Mouse (Mus musculus) left cerebral cortex, adult 18-20 months (tissue): Measurements from ENCODE around the gene Zbp1. TPM values are rescaled to one million over a fixed set of nuclear protein-coding genes. Genes with fewer than 3 reads are reported as not detected.
A peak's percentile ranks its signal among the peaks of the same experiment; 100 is the strongest.

Experiments
- DNase-seq, 2 experiments: peaks; one replicate each; pipeline ENCODE4 v3.0.0; 2021 to 2022; ENCODE audit warnings: low spot score in 2 of 2, mixed read lengths in 1 of 2
- total RNA-seq, 2 experiments: library from RNA; stranded (reverse); gene quantifications; 2 replicates each; pipeline ENCODE4 v1.2.3; 2021

Zbp1 gene
- total RNA-seq, 2 experiments from 2014 or later: not detected

- no peak for DNase-seq
Measured at GRCm38 (mm10) chr2:173181486-173181885, 37.2 kb downstream of the Zbp1 start.

GRCm38 (mm10) chr2:173180721-173181388, 37.9 kb downstream of the Zbp1 start:
- no peak for DNase-seq

DNA sequence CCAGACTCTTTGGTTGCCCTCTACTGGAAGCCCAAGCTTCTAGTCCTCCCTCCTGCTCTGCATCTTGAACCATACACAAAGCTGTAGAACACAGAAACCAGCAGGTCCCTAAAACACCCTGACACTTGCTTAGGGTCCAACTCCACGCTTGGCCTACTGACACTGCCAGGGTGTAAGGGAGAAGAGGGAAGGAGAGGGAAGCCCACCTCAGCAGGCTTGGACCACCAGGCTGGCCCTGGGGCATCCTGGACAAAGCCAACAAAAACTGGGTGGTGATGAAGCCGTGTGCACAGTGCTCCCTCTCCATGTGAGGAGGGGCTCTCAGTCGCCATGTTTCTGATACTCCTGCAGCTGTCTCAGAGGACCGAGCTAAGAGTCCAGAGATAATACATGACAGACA, 38.7 kb downstream of the Zbp1 start:
- no peak for DNase-seq

GRCm38 (mm10) chr2:173179046-173179445, 39.7 kb downstream of the Zbp1 start:
- DNase-seq: no peak

DNA sequence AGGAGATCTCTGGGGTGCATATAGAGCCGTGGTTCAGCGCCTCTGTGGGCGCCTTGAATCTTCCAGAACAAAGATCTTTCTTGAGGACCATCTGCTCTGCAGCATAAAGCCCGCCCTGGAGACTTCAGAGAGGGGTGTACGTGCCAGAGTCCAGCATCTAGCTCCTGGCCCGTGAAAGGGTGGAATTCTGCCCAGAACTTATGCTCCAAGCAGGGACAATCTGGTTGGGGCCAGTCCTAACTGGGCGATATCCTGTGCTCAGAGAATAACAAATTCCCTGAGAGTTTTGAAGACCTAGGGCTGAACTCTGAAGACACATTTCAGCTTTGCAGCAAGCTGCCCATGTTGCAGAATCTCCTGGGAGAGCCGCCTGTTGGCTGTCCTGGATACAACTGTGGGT, 40.8 kb downstream of the Zbp1 start:
- no peak for DNase-seq

DNA sequence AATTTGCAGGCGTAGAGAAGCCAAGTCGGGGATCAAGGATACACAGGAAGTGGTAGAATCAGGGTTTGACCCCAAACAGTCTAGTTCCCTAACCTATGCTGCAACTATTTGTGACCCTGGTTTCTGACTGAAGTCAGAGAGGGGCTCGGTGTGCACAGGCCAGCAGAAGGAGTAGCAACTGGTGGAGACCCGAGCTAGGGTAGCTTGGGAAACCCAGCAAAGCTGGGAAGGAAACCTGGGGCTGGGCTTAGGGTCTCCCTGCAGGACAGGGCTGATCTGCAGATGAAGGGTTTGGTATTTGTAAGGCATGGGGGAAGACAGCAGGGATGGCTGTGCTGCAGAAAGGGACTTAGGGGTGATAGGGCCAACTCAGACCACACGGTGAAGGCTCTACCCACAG, 41.2 kb downstream of the Zbp1 start:
- DNase-seq: no peak

DNA sequence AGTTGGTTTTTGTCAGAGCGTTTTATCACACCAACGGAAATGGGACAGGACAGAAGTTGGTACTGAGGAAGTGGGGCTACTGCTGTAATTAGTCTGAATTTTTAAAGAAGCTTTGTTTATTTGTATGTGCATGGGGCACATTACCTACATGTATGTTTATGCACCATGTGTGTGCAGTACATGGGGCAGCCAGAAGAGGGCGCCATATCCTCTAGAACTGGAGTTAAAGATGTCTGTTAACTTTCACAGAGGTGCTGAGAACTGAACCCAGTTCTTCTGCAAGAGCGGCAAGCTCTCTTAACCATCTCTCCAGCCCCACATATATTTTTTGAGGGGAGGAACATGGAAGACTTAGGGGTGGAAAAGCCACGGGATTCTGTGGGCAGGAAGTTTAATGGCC, 43.0 kb downstream of the Zbp1 start:
- DNase-seq: no peak

DNA sequence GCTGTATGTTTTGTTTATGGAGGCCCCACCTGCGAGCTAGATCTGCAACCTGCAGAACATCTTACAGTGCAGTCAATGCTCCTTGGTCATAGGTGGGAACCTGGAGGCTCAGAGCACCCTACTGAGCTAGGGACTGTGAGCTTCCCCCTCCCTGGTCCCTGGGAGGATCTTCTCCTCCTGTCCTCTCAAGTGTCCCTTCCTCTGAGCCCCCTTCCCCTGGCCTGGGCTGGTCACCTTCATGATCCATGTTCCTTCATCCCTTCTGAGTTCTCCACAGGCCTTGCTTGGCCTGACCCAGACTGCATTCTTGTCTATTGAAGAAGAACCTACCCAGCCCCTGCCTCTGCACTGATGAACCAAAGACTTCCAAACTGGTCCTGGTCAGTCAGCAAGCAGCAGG, 44.2 kb downstream of the Zbp1 start:
- no peak for DNase-seq

DNA sequence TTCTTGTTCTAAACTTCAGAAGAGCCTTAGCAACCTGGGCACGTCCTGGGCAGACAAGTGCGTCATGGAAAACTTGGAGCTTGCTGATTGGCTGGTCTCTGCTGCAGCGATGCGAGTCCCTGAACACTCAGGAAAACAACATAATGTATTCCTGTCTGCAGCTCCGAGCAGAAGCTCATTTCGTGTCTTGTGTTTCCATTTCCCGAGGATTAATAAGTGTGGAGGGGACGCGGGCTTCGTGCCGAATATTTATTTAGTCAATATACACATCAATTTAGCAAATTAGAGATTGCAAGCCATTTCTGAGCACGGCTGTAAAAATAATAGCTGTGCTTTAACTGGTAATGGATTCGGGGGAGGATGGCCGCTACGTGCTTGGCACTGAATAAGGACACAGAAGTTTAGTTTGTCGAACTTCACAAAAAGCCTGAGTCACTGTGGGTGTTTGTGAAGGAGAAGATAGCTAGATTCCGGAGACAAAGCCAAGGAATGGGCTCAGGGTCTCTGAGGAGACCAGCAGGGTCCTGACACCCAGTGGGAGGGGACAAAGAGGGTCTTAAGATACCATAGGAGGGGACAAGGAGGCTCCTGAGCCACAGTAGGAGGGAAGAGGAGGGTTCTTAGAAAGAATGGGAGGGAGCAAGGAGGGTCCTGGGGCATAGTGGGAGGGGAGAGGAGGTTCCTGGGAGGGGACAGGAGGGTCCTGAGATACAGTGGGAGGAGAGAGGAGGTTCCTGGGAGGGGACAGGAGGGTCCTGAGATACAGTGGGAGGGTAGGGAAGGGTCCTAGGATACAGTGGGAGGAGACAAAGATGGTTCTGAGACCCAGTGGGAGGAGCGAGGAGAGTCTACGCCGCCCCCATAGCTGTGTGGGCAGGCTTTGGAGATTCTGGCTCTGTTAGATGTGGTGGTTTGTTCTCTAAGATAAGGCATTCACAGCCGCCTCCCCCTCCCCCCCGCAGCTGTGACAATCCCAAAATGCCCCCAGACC, 44.9 kb downstream of the Zbp1 start:
- DNase-seq: peak; percentile 67 to 82

GRCm38 (mm10) chr2:173173008-173173407, 45.7 kb downstream of the Zbp1 start:
- DNase-seq: no peak

GRCm38 (mm10) chr2:173172386-173172785, 46.3 kb downstream of the Zbp1 start:
- DNase-seq: no peak

DNA sequence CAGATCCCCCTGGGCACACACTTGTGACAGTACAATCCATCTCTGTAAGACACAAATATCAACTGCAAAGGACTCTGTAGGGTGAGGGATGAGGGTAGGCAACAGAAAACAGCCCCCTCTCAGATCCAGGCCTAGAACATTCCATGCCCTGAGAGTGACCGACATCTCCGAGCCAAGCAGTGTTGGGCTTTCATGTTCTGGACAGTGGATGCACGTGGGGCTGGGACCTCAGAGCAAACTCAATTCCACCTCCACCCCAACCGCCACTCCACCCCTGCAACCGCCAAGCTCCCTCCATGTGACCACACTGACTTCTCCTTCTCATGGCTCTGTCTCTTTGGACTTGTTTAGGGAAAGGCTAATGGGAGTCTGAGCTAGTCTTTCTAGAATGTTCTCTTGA, 46.8 kb downstream of the Zbp1 start:
- DNase-seq: no peak

GRCm38 (mm10) chr2:173171470-173171869, 47.3 kb downstream of the Zbp1 start:
- peak; percentile 36 to 56 for DNase-seq

GRCm38 (mm10) chr2:173170715-173171114, 48.0 kb downstream of the Zbp1 start:
- no peak for DNase-seq

DNA sequence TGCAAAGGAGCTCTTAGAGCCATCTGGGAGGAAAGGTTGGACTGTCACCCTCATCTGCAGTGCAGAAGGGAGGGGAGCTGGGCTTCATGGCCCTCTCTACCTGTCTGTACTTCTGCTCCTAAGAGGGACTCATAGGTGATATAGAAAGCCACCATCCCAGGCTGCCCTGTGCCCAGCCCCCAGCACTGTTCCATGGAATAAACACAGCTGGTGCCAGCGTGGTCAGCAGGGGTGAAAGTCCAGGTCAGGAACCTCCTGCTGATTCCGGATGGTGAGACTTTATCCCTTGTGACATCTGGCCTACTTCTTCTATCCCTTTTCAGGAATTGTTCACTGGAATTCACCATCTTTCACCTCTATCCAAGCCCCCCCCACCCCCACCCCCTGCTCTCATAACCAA, 48.6 kb downstream of the Zbp1 start:
- DNase-seq: no peak

- DNase-seq: no peak
Measured at GRCm38 (mm10) chr2:173168411-173168851, 50.3 kb downstream of the Zbp1 start.

- no peak for DNase-seq
Measured at GRCm38 (mm10) chr2:173165357-173165756, 53.4 kb downstream of the Zbp1 start.

- DNase-seq: no peak
Measured at GRCm38 (mm10) chr2:173164946-173165345, 53.8 kb downstream of the Zbp1 start.

DNA sequence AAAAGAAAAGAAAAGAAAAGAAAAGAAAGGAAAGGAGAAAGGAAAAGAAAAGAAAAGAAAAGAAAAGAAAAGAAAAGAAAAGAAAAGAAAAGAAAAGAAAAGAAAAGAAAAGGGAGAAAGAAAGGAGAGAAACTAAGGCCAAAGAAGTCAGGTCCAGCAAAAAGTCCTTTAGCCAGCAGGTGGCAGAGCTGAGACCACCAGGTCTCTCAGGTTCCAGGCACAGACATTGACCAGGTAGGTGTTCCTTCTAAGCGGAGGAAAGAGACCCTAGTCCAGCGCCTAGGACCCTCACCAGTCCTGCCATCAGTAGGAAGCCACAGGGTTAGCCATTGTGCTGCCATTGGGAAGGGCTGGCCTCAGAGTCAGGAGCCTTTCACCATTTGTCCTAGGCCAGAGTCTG, 54.4 kb downstream of the Zbp1 start:
- DNase-seq: peak in 1 of 2 experiments; percentile 30

DNA sequence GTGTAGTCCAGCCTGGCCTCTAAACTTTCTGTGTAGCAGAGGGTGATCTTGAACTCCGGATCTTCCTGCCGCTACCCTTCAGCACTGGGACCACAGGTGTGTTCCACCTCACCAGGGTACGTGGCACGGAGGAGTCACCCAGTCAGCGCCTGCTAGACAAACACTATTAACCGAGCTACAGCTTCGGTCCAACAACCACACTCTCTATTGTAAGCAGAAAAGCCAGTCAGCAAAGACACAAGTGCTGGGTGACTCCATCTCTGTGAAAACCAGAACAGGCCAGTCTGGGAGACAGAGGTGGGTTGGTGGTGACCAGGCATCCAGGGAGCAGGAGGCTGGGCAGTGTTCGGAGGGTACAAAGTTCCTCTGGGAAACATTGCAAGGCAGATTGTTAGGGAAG, 55.3 kb downstream of the Zbp1 start:
- no peak for DNase-seq

- peak; percentile 22 to 42 for DNase-seq
Measured at GRCm38 (mm10) chr2:173159354-173160311, 59.1 kb downstream of the Zbp1 start.
